Comparison of ENCODE assay signal across 8 mouse cellular contexts in genomic region chr13:113034271-113034886, GRCm38 (mm10). TPM values are rescaled to one million over a fixed set of nuclear protein-coding genes. Genes with fewer than 3 reads are reported as not detected.
A peak's percentile ranks its signal among the peaks of the same experiment; 100 is the strongest.
DNase-seq lines count a peak whose midpoint lies in the region; ATAC-seq and TF ChIP-seq lines count a peak whose summit lies in the region.

No protein-coding gene starts in this region.

- WGBS in lung, embryonic 14.5 days, result under 1% methylated on average over 11 of the region's 11 CpGs
- WGBS in hindbrain, postnatal 0 days, result 3% methylated on average over 11 of the region's 11 CpGs

- H3K4me1 ChIP-seq in lung, embryonic 14.5 days (ENCODE audit: insufficient read depth), result no peaks in the 10 kb centered on the region
- 0 out of 2 replicates have a peak, but pooled peaks cover 7% of the 10 kb centered on the region for H3K4me1 ChIP-seq in hindbrain, postnatal 0 days (ENCODE audit: insufficient read depth, low read length)

- peak; percentile 55 for DNase-seq in lung, embryonic 14.5 days
- DNase-seq in lung, adult 18-20 months, result no peak
- DNase-seq in cerebellum, postnatal 25 days, result peak; percentile 69 to 76
- peak; percentile 57 for DNase-seq in hindbrain, postnatal 0 days (ENCODE audit: low spot score)
- peak; percentile 24 for DNase-seq in naive thymus-derived CD4-positive, alpha-beta T cell, adult 2 months (ENCODE audit: low read depth)
- no peak for DNase-seq in urinary bladder, postnatal 36 days (ENCODE audit: low spot score in 2 of 2)
- no peak for DNase-seq in T-cell, adult 2 months (ENCODE audit: low spot score)

- peak overlapping the region; percentile 96 for H3K4me2 ChIP-seq in lung, embryonic 14.5 days
- H3K4me2 ChIP-seq in hindbrain, postnatal 0 days (ENCODE audit: low read depth, low read length), result peak overlapping the region; percentile 85

- peaks cover 38% of the 10 kb centered on the region for H3K27me3 ChIP-seq in lung, embryonic 14.5 days (ENCODE audit: insufficient read depth, low read length)
- no peaks in the 10 kb centered on the region for H3K27me3 ChIP-seq in hindbrain, postnatal 0 days (ENCODE audit: insufficient read depth, low read length)

- no peaks in the 10 kb centered on the region for H3K9me3 ChIP-seq in lung, embryonic 14.5 days (ENCODE audit: low read depth, low read length)
- no peaks in the 10 kb centered on the region for H3K9me3 ChIP-seq in hindbrain, postnatal 0 days (ENCODE audit: low read length)

- no peak for TF ChIP-seq CTCF in lung, embryonic 14.5 days (IDR thresholded peaks at IDR 0.05; ENCODE audit: low read depth)
- no peak for TF ChIP-seq CTCF in hindbrain, postnatal 0 days (IDR thresholded peaks at IDR 0.05; ENCODE audit: low read depth)

- H3K36me3 ChIP-seq in lung, embryonic 14.5 days (ENCODE audit: insufficient read depth), result no peaks in the 10 kb centered on the region
- H3K36me3 ChIP-seq in hindbrain, postnatal 0 days (ENCODE audit: insufficient read depth, low read length), result no peaks in the 10 kb centered on the region

- peak overlapping the region; percentile 44 for H3K9ac ChIP-seq in lung, embryonic 14.5 days
- H3K9ac ChIP-seq in hindbrain, postnatal 0 days (replicated peaks; ENCODE audit: low read length), result peak overlapping the region; percentile 47; the same call in 1 of the 2 replicates

- ATAC-seq in lung, embryonic 14.5 days (ENCODE audit: insufficient read depth), result no peak
- no peak for ATAC-seq in hindbrain, postnatal 0 days
- no peak for ATAC-seq in frontal cortex, adult (ENCODE audit: low TSS enrichment)

- H3K27ac ChIP-seq in lung, embryonic 14.5 days (ENCODE audit: low read depth), result no peak overlapping the region
- H3K27ac ChIP-seq in hindbrain, postnatal 0 days, result no peak overlapping the region

- H3K4me3 ChIP-seq in lung, embryonic 14.5 days (ENCODE audit: low read depth, low read length), result peak overlapping the region; percentile 56
- H3K4me3 ChIP-seq in hindbrain, postnatal 0 days (ENCODE audit: low read length), result peak overlapping the region; percentile 48

RNA-seq across cellular contexts. Expression of gene Cdc20b, which starts 0.5 kb away (rescaled TPM):
- 0.28 TPM in 1 of 2 replicates, not detected in the other for polyA plus RNA-seq in lung, embryonic 14.5 days (2014; fragmentation: Nextera tagmentation; extraction: Ambion mirVana)
- 2.4 and 3.1 TPM in 2 replicates for total RNA-seq in hindbrain, postnatal 0 days (2014; rRNA removed)
- polyA plus RNA-seq in hindbrain, postnatal 0 days (2015; fragmentation: Nextera tagmentation; extraction: Ambion mirVana), result 0.34 and 0.60 TPM in 2 replicates

RNA-seq across cellular contexts. Expression of gene Gpx8, which starts 11.8 kb away (rescaled TPM):
- polyA plus RNA-seq in lung, embryonic 14.5 days (2014; fragmentation: Nextera tagmentation; extraction: Ambion mirVana), result 159 and 170 TPM in 2 replicates
- total RNA-seq in hindbrain, postnatal 0 days (2014; rRNA removed), result 10.2 and 19.7 TPM in 2 replicates
- 60.4 and 67.0 TPM in 2 replicates for polyA plus RNA-seq in hindbrain, postnatal 0 days (2015; fragmentation: Nextera tagmentation; extraction: Ambion mirVana)

RNA-seq across cellular contexts. Expression of gene Mcidas, which starts 40.7 kb away (rescaled TPM):
- polyA plus RNA-seq in lung, embryonic 14.5 days (2014; fragmentation: Nextera tagmentation; extraction: Ambion mirVana), result 1.1 and 2.2 TPM in 2 replicates
- total RNA-seq in hindbrain, postnatal 0 days (2014; rRNA removed), result 0.73 and 2.4 TPM in 2 replicates
- 0.88 and 0.95 TPM in 2 replicates for polyA plus RNA-seq in hindbrain, postnatal 0 days (2015; fragmentation: Nextera tagmentation; extraction: Ambion mirVana)

RNA-seq across cellular contexts. Expression of gene Ccno, which starts 46.8 kb away (rescaled TPM):
- polyA plus RNA-seq in lung, embryonic 14.5 days (2014; fragmentation: Nextera tagmentation; extraction: Ambion mirVana), result 5.2 and 5.8 TPM in 2 replicates
- 1.3 and 2.7 TPM in 2 replicates for total RNA-seq in hindbrain, postnatal 0 days (2014; rRNA removed)
- 1.7 and 1.9 TPM in 2 replicates for polyA plus RNA-seq in hindbrain, postnatal 0 days (2015; fragmentation: Nextera tagmentation; extraction: Ambion mirVana)

Comparison
In these comparisons a context has a peak if more than half of its experiments do, and no peak if none do; other contexts are left out.
1. DNase-seq: peak in lung, embryonic 14.5 days (single experiment), cerebellum, postnatal 25 days (2 of 2), hindbrain, postnatal 0 days (single experiment) and naive thymus-derived CD4-positive, alpha-beta T cell, adult 2 months (single experiment); none in lung, adult 18-20 months (0 of 2), urinary bladder, postnatal 36 days (0 of 2) and T-cell, adult 2 months (single experiment).